22 mouse cellular contexts compared by ENCODE assay signal in the genomic region with DNA sequence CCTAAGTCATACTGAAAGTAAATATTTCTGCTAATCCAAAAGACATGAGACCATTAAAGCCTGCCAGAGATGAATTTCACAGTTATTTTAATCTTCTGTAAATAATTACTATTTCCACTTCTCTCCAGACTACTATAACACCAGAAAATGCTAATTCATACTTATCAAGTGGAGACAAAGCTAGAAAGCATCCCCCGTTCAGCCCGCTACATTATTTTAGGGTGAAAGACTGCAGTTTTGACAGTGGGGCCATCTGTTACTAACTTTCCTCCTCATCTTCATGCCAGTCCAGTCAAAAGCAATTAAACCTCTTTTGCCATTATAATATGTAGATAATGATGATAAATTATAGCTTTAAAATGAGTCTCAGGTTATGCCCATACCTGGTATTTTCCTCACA.
A peak's percentile ranks its signal among the peaks of the same experiment; 100 is the strongest.
DNase-seq lines count a peak whose midpoint lies in the region; ATAC-seq and TF ChIP-seq lines count a peak whose summit lies in the region.
"Had no signal": no experiment of that assay in that cellular context is flagged by ENCODE, and none has a peak within 500 bp of the region (broad histone marks: within the 10 kb centered on the region; RNA-seq: fewer than 3 reads in every experiment).

No protein-coding gene starts in this region.

- H3K36me3 ChIP-seq in forebrain, embryonic 14.5 days (ENCODE audit: control insufficient read depth, insufficient read depth, low read length): no peaks in the 10 kb centered on the region
- H3K36me3 ChIP-seq in forebrain, postnatal 0 days (ENCODE audit: insufficient read depth): no peaks in the 10 kb centered on the region
- H3K36me3 ChIP-seq in forebrain, embryonic 16.5 days (ENCODE audit: control insufficient read depth, insufficient read depth): no peaks in the 10 kb centered on the region
- no peaks in the 10 kb centered on the region for H3K36me3 ChIP-seq in forebrain, embryonic 12.5 days (replicated peaks)
- no peaks in the 10 kb centered on the region for H3K36me3 ChIP-seq in neural tube, embryonic 15.5 days
- H3K36me3 ChIP-seq: G1E had no signal

- H3K4me2 ChIP-seq in forebrain, embryonic 14.5 days (ENCODE audit: low read length): no peak overlapping the region
- no peak overlapping the region for H3K4me2 ChIP-seq in forebrain, postnatal 0 days (ENCODE audit: low read depth)
- H3K4me2 ChIP-seq in forebrain, embryonic 16.5 days (ENCODE audit: low read length): no peak overlapping the region
- H3K4me2 ChIP-seq in forebrain, embryonic 12.5 days: no peak overlapping the region
- H3K4me2 ChIP-seq in neural tube, embryonic 15.5 days: no peak overlapping the region

- ATAC-seq in forebrain, embryonic 14.5 days: peak; percentile 63; the same call in 1 of the 2 replicates
- ATAC-seq in forebrain, postnatal 0 days: no peak
- peak; percentile 62; the same call in 1 of the 2 replicates for ATAC-seq in forebrain, embryonic 16.5 days
- ATAC-seq in forebrain, embryonic 12.5 days (ENCODE audit: low FRiP score): no peak
- ATAC-seq in neural tube, embryonic 15.5 days (ENCODE audit: low FRiP score): no peak
- ATAC-seq: activated CD4-positive, CD25-positive, alpha-beta regulatory T cell, adult 4 months; CD4-positive, CD25-positive, alpha-beta regulatory T cell, adult 4 months; Patski had no signal

- H3K27me3 ChIP-seq in forebrain, embryonic 14.5 days (replicated peaks; ENCODE audit: control insufficient read depth, insufficient read depth, low read length): no peaks in the 10 kb centered on the region
- no peaks in the 10 kb centered on the region for H3K27me3 ChIP-seq in forebrain, postnatal 0 days (ENCODE audit: insufficient read depth, low read length)
- H3K27me3 ChIP-seq in forebrain, embryonic 16.5 days (replicated peaks; ENCODE audit: control insufficient read depth, insufficient read depth, low read length): 0 out of 2 replicates have a peak, but pooled peaks cover 2% of the 10 kb centered on the region
- peaks cover 10% of the 10 kb centered on the region; the same call in 1 of the 2 replicates for H3K27me3 ChIP-seq in forebrain, embryonic 12.5 days
- H3K27me3 ChIP-seq in neural tube, embryonic 15.5 days (replicated peaks): no peaks in the 10 kb centered on the region
- H3K27me3 ChIP-seq: CH12.LX, Patski had no signal

- H3K4me3 ChIP-seq in forebrain, embryonic 14.5 days (ENCODE audit: low read depth, low read length): no peak overlapping the region
- H3K4me3 ChIP-seq in forebrain, postnatal 0 days (ENCODE audit: low read depth, low read length): no peak overlapping the region
- H3K4me3 ChIP-seq in forebrain, embryonic 16.5 days (replicated peaks; ENCODE audit: low read length): no peak overlapping the region
- H3K4me3 ChIP-seq in forebrain, embryonic 12.5 days (replicated peaks): no peak overlapping the region
- no peak overlapping the region for H3K4me3 ChIP-seq in neural tube, embryonic 15.5 days (replicated peaks)

- DNase-seq in forebrain, embryonic 14.5 days (ENCODE audit: low spot score): peak; percentile 58
- no peak for DNase-seq in forebrain, postnatal 0 days
- DNase-seq in brain, embryonic 14.5 days (ENCODE audit: low read depth): peak; percentile 77
- DNase-seq: adrenal gland, adult 2 months; adrenal gland, adult 8-10 months; adrenal gland, postnatal 10 days; adrenal gland, postnatal 14 days; adrenal gland, postnatal 25 days; adrenal gland, postnatal 36 days; B cell, adult 2 months; cerebellum, adult 11 months; cerebellum, adult 11-12 months; cerebellum, adult 18-20 months; cerebellum, adult 2 months had no signal

- WGBS in forebrain, embryonic 14.5 days: 49% methylated on average over 2 of the region's 2 CpGs
- 33% methylated on average over 2 of the region's 2 CpGs for WGBS in forebrain, postnatal 0 days
- WGBS in forebrain, embryonic 16.5 days: 32% methylated on average over 2 of the region's 2 CpGs
- 79% methylated on average over 2 of the region's 2 CpGs for WGBS in forebrain, embryonic 12.5 days
- WGBS in neural tube, embryonic 15.5 days: 65% methylated on average over 2 of the region's 2 CpGs

- no peak for TF ChIP-seq CTCF in forebrain, postnatal 0 days (IDR thresholded peaks at IDR 0.05; ENCODE audit: low read depth)
- TF ChIP-seq CTCF in brain, embryonic 14.5 days (IDR thresholded peaks at IDR 0.05; ENCODE audit: borderline replicate concordance, extremely low read depth, insufficient read depth, insufficient read length): no peak

- no peak overlapping the region for H3K9ac ChIP-seq in forebrain, embryonic 14.5 days (ENCODE audit: low read length)
- no peak overlapping the region for H3K9ac ChIP-seq in forebrain, postnatal 0 days
- no peak overlapping the region for H3K9ac ChIP-seq in forebrain, embryonic 16.5 days (replicated peaks; ENCODE audit: low read depth, low read length)
- no peak overlapping the region for H3K9ac ChIP-seq in forebrain, embryonic 12.5 days
- no peak overlapping the region for H3K9ac ChIP-seq in neural tube, embryonic 15.5 days (replicated peaks)

- H3K27ac ChIP-seq in forebrain, embryonic 14.5 days (ENCODE audit: low read depth, low read length): no peak overlapping the region
- no peak overlapping the region for H3K27ac ChIP-seq in forebrain, postnatal 0 days (ENCODE audit: low read depth, low read length)
- no peak overlapping the region for H3K27ac ChIP-seq in forebrain, embryonic 16.5 days (ENCODE audit: low read length)
- H3K27ac ChIP-seq in forebrain, embryonic 12.5 days: no peak overlapping the region
- H3K27ac ChIP-seq in neural tube, embryonic 15.5 days (replicated peaks): no peak overlapping the region

- no peaks in the 10 kb centered on the region for H3K4me1 ChIP-seq in forebrain, embryonic 14.5 days (ENCODE audit: control insufficient read depth, insufficient read depth, low read length)
- H3K4me1 ChIP-seq in forebrain, postnatal 0 days (ENCODE audit: insufficient read depth): no peaks in the 10 kb centered on the region
- H3K4me1 ChIP-seq in forebrain, embryonic 16.5 days (replicated peaks; ENCODE audit: control insufficient read depth, insufficient read depth, low read length): 0 out of 2 replicates have a peak, but pooled peaks cover 6% of the 10 kb centered on the region
- H3K4me1 ChIP-seq in forebrain, embryonic 12.5 days: no peaks in the 10 kb centered on the region
- no peaks in the 10 kb centered on the region for H3K4me1 ChIP-seq in neural tube, embryonic 15.5 days

- no peaks in the 10 kb centered on the region for H3K9me3 ChIP-seq in forebrain, embryonic 14.5 days (replicated peaks; ENCODE audit: control insufficient read depth, low read length)
- H3K9me3 ChIP-seq in forebrain, postnatal 0 days (ENCODE audit: low read length): no peaks in the 10 kb centered on the region
- no peaks in the 10 kb centered on the region for H3K9me3 ChIP-seq in forebrain, embryonic 16.5 days (ENCODE audit: control insufficient read depth, low read length)
- no peaks in the 10 kb centered on the region for H3K9me3 ChIP-seq in forebrain, embryonic 12.5 days
- H3K9me3 ChIP-seq in neural tube, embryonic 15.5 days (replicated peaks): no peaks in the 10 kb centered on the region

- no peak for TF ChIP-seq POLR2A in brain, embryonic 14.5 days (IDR thresholded peaks at IDR 0.05; ENCODE audit: borderline replicate concordance, extremely low read depth, insufficient read depth, insufficient read length, poor library complexity, severe bottlenecking)

Comparison
In these comparisons a context has a peak if more than half of its experiments do, and no peak if none do; other contexts are left out.
1. ATAC-seq: peak in forebrain, embryonic 14.5 days (single experiment) and forebrain, embryonic 16.5 days (single experiment); none in forebrain, postnatal 0 days (single experiment), forebrain, embryonic 12.5 days (single experiment) and neural tube, embryonic 15.5 days (single experiment).